ENCODE assay signal across 10 mouse cellular contexts in the genomic region with DNA sequence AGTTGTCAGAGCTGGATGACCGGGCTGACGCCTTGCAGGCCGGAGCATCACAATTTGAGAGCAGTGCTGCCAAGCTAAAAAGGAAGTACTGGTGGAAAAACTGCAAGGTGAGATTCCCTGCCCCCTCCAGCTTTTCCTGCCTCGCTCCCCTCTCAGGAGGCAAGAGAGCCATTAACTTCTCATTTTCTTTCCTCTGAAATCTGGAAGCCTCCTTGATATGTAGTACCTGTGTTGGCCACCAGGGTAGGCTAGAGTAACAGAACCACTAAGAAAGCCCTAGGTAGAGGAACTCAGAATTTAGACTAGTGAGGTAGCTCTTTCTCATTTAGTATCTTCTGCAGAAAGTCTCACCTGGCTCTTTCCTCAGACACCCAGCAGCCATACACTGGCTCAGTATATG. TPM values are rescaled to one million over a fixed set of nuclear protein-coding genes. Genes with fewer than 3 reads are reported as not detected.
DNase-seq lines count a peak whose midpoint lies in the region; ATAC-seq and TF ChIP-seq lines count a peak whose summit lies in the region.
"Had no signal": no experiment of that assay in that cellular context is flagged by ENCODE, and none has a peak within 500 bp of the region (broad histone marks: within the 10 kb centered on the region; RNA-seq: fewer than 3 reads in every experiment).

No protein-coding gene starts in this region.

- no peak overlapping the region for H3K27ac ChIP-seq in heart, embryonic 12.5 days (ENCODE audit: poor library complexity, severe bottlenecking)
- no peak overlapping the region for H3K27ac ChIP-seq in embryonic facial prominence, embryonic 10.5 days (replicated peaks)
- no peak overlapping the region for H3K27ac ChIP-seq in midbrain, postnatal 0 days (ENCODE audit: low read depth, low read length)
- peak overlapping the region; percentile 89 for H3K27ac ChIP-seq in thymus, adult 2 months (ENCODE audit: control insufficient read depth, insufficient read depth, low read length)
- H3K27ac ChIP-seq: embryonic facial prominence, embryonic 12.5 days; liver, embryonic 15.5 days had no signal

- peak; percentile 90 for TF ChIP-seq CTCF in midbrain, postnatal 0 days (IDR thresholded peaks at IDR 0.05)
- TF ChIP-seq CTCF in thymus, adult 2 months (IDR thresholded peaks at IDR 0.05; ENCODE audit: borderline replicate concordance, control insufficient read depth, extremely low read depth, insufficient read depth, low read length, poor library complexity), result no peak

- H3K27me3 ChIP-seq in heart, embryonic 12.5 days (replicated peaks), result peaks cover 2% of the 10 kb centered on the region
- peaks cover 17% of the 10 kb centered on the region for H3K27me3 ChIP-seq in embryonic facial prominence, embryonic 10.5 days (replicated peaks; ENCODE audit: low read depth, poor library complexity, severe bottlenecking)
- H3K27me3 ChIP-seq in midbrain, postnatal 0 days (ENCODE audit: insufficient read depth, low read length), result no peaks in the 10 kb centered on the region
- no peaks in the 10 kb centered on the region for H3K27me3 ChIP-seq in thymus, adult 2 months (ENCODE audit: control insufficient read depth, insufficient read depth, low read length)

- H3K4me1 ChIP-seq in heart, embryonic 12.5 days (replicated peaks), result peaks cover 10% of the 10 kb centered on the region
- H3K4me1 ChIP-seq in embryonic facial prominence, embryonic 10.5 days, result peaks cover 11% of the 10 kb centered on the region
- 0 out of 2 replicates have a peak, but pooled peaks cover 6% of the 10 kb centered on the region for H3K4me1 ChIP-seq in midbrain, postnatal 0 days (ENCODE audit: insufficient read depth, low read length)
- peaks cover 56% of the 10 kb centered on the region for H3K4me1 ChIP-seq in thymus, adult 2 months (replicated peaks; ENCODE audit: control insufficient read depth, insufficient read depth, low read length)

- DNase-seq in heart, adult 18-20 months, result peak; percentile 69 to 81
- DNase-seq in A20 (ENCODE audit: low read depth, low spot score) (peak; percentile 82), ZHBTc4 (ENCODE audit: low read depth, low spot score) (peak; percentile 81)
- peak; percentile 39 for DNase-seq in embryonic facial prominence, embryonic 10.5 days (ENCODE audit: low spot score)
- DNase-seq in layer of hippocampus, adult 9-10 months (ENCODE audit: low spot score), result peak; percentile 79
- peak; percentile 71 for DNase-seq in midbrain, postnatal 0 days (ENCODE audit: low spot score)
- peak; percentile 85 for DNase-seq in thymus, adult 2 months

- no peak for ATAC-seq in heart, embryonic 12.5 days (ENCODE audit: insufficient number of reproducible peaks, low FRiP score)
- ATAC-seq in midbrain, postnatal 0 days (ENCODE audit: low FRiP score), result no peak

- no peaks in the 10 kb centered on the region for H3K9me3 ChIP-seq in heart, embryonic 12.5 days (replicated peaks)
- H3K9me3 ChIP-seq in embryonic facial prominence, embryonic 10.5 days, result no peaks in the 10 kb centered on the region
- no peaks in the 10 kb centered on the region for H3K9me3 ChIP-seq in midbrain, postnatal 0 days (ENCODE audit: low read length)
- H3K9me3 ChIP-seq: embryonic facial prominence, embryonic 12.5 days; liver, embryonic 15.5 days had no signal

- 73% methylated on average over 4 of the region's 4 CpGs for WGBS in heart, embryonic 12.5 days
- 80% methylated on average over 4 of the region's 4 CpGs for WGBS in embryonic facial prominence, embryonic 10.5 days
- WGBS in midbrain, postnatal 0 days, result 89% methylated on average over 4 of the region's 4 CpGs
- WGBS in thymus, adult 2 months, result 60% methylated on average over 4 of the region's 4 CpGs

- no peak overlapping the region for H3K9ac ChIP-seq in heart, embryonic 12.5 days
- no peak overlapping the region for H3K9ac ChIP-seq in midbrain, postnatal 0 days (replicated peaks; ENCODE audit: low read length, poor library complexity, severe bottlenecking)
- H3K9ac ChIP-seq: embryonic facial prominence, embryonic 12.5 days; liver, embryonic 15.5 days had no signal

- no peak overlapping the region for H3K4me3 ChIP-seq in heart, embryonic 12.5 days
- no peak overlapping the region for H3K4me3 ChIP-seq in embryonic facial prominence, embryonic 10.5 days
- no peak overlapping the region for H3K4me3 ChIP-seq in midbrain, postnatal 0 days (ENCODE audit: low read depth, low read length)
- H3K4me3 ChIP-seq in thymus, adult 2 months (ENCODE audit: control insufficient read depth, insufficient read depth, low read length), result peak overlapping the region; percentile 20
- H3K4me3 ChIP-seq: embryonic facial prominence, embryonic 12.5 days; liver, embryonic 15.5 days had no signal

- H3K4me2 ChIP-seq in heart, embryonic 12.5 days, result no peak overlapping the region
- no peak overlapping the region for H3K4me2 ChIP-seq in midbrain, postnatal 0 days (ENCODE audit: low read depth, low read length, poor library complexity, severe bottlenecking)
- H3K4me2 ChIP-seq: embryonic facial prominence, embryonic 12.5 days; liver, embryonic 15.5 days had no signal

- no peak for TF ChIP-seq POLR2A in thymus, adult 2 months (IDR thresholded peaks at IDR 0.05; ENCODE audit: control insufficient read depth, extremely low read depth, insufficient read depth, low read length, poor library complexity)

- peaks cover 8% of the 10 kb centered on the region for H3K36me3 ChIP-seq in heart, embryonic 12.5 days
- H3K36me3 ChIP-seq in embryonic facial prominence, embryonic 10.5 days (replicated peaks), result no peaks in the 10 kb centered on the region
- H3K36me3 ChIP-seq in midbrain, postnatal 0 days (ENCODE audit: insufficient read depth, low read length), result peaks cover 13% of the 10 kb centered on the region
- peaks cover 50% of the 10 kb centered on the region for H3K36me3 ChIP-seq in thymus, adult 2 months (ENCODE audit: control insufficient read depth, insufficient read depth, low read length)
- H3K36me3 ChIP-seq: embryonic facial prominence, embryonic 12.5 days had no signal

RNA-seq across cellular contexts. Expression of a gene that starts 3.6 kb away (rescaled TPM):
- 1 to 10 TPM; 5.0 to 7.8 TPM for total RNA-seq in heart, adult 18-20 months (2021)
- polyA plus RNA-seq in heart, embryonic 12.5 days (2016; fragmentation: Nextera tagmentation; extraction: Ambion mirVana), result 4.2 and 4.3 TPM in 2 replicates
- polyA plus RNA-seq in embryonic facial prominence, embryonic 10.5 days (2016; fragmentation: Nextera tagmentation; extraction: Ambion mirVana), result 2.6 and 3.1 TPM in 2 replicates
- 42.7 and 47.6 TPM in 2 replicates for total RNA-seq in midbrain, postnatal 0 days (2014; rRNA removed)
- polyA plus RNA-seq in midbrain, postnatal 0 days (2015; fragmentation: Nextera tagmentation; extraction: Ambion mirVana), result 40.5 and 46.0 TPM in 2 replicates
- 372 and 423 TPM in 2 replicates for polyA plus RNA-seq in thymus, adult 2 months (2012; rRNA removed)

RNA-seq across cellular contexts. Expression of a gene that starts 12.7 kb away (rescaled TPM):
- total RNA-seq in heart, adult 18-20 months (2021), result 1 to 10 TPM; 5.7 to 6.1 TPM
- 3.1 and 3.3 TPM in 2 replicates for polyA plus RNA-seq in heart, embryonic 12.5 days (2016; fragmentation: Nextera tagmentation; extraction: Ambion mirVana)
- 0.98 and 1.6 TPM in 2 replicates for polyA plus RNA-seq in embryonic facial prominence, embryonic 10.5 days (2016; fragmentation: Nextera tagmentation; extraction: Ambion mirVana)
- 4.7 and 6.2 TPM in 2 replicates for total RNA-seq in midbrain, postnatal 0 days (2014; rRNA removed)
- polyA plus RNA-seq in midbrain, postnatal 0 days (2015; fragmentation: Nextera tagmentation; extraction: Ambion mirVana), result 9.0 and 9.7 TPM in 2 replicates
- 64.2 and 67.6 TPM in 2 replicates for polyA plus RNA-seq in thymus, adult 2 months (2012; rRNA removed)

RNA-seq across cellular contexts. Expression of a gene that starts 17.8 kb away (rescaled TPM):
- 1 to 10 TPM in 1 of 2 experiments, not detected in 1; 1.7 TPM for total RNA-seq in heart, adult 18-20 months (2021)
- 0.96 and 2.0 TPM in 2 replicates for polyA plus RNA-seq in heart, embryonic 12.5 days (2016; fragmentation: Nextera tagmentation; extraction: Ambion mirVana)
- polyA plus RNA-seq in embryonic facial prominence, embryonic 10.5 days (2016; fragmentation: Nextera tagmentation; extraction: Ambion mirVana), result 0.95 and 0.98 TPM in 2 replicates
- total RNA-seq in midbrain, postnatal 0 days (2014; rRNA removed), result not detected in 2 replicates
- polyA plus RNA-seq in midbrain, postnatal 0 days (2015; fragmentation: Nextera tagmentation; extraction: Ambion mirVana), result 0.70 TPM in 1 of 2 replicates, not detected in the other
- 1,056 and 1,075 TPM in 2 replicates for polyA plus RNA-seq in thymus, adult 2 months (2012; rRNA removed)

RNA-seq across cellular contexts. Expression of a gene that starts 27.4 kb away (rescaled TPM):
- 100 to 1,000 TPM; 316 to 366 TPM for total RNA-seq in heart, adult 18-20 months (2021)
- polyA plus RNA-seq in heart, embryonic 12.5 days (2016; fragmentation: Nextera tagmentation; extraction: Ambion mirVana), result 217 and 218 TPM in 2 replicates
- 207 and 214 TPM in 2 replicates for polyA plus RNA-seq in embryonic facial prominence, embryonic 10.5 days (2016; fragmentation: Nextera tagmentation; extraction: Ambion mirVana)
- total RNA-seq in midbrain, postnatal 0 days (2014; rRNA removed), result 23.3 and 48.2 TPM in 2 replicates
- 136 and 145 TPM in 2 replicates for polyA plus RNA-seq in midbrain, postnatal 0 days (2015; fragmentation: Nextera tagmentation; extraction: Ambion mirVana)
- polyA plus RNA-seq in thymus, adult 2 months (2012; rRNA removed), result 68.1 and 70.7 TPM in 2 replicates

RNA-seq across cellular contexts. Expression of a gene that starts 27.5 kb away (rescaled TPM):
- 10 to 100 TPM; 12.2 to 15.6 TPM for total RNA-seq in heart, adult 18-20 months (2021)
- polyA plus RNA-seq in heart, embryonic 12.5 days (2016; fragmentation: Nextera tagmentation; extraction: Ambion mirVana), result 99.0 and 112 TPM in 2 replicates
- polyA plus RNA-seq in embryonic facial prominence, embryonic 10.5 days (2016; fragmentation: Nextera tagmentation; extraction: Ambion mirVana), result 261 and 263 TPM in 2 replicates
- total RNA-seq in midbrain, postnatal 0 days (2014; rRNA removed), result 29.8 and 33.7 TPM in 2 replicates
- 18.4 and 21.0 TPM in 2 replicates for polyA plus RNA-seq in midbrain, postnatal 0 days (2015; fragmentation: Nextera tagmentation; extraction: Ambion mirVana)
- 430 and 598 TPM in 2 replicates for polyA plus RNA-seq in thymus, adult 2 months (2012; rRNA removed)

Comparison
In these comparisons a context has a peak if more than half of its experiments do, and no peak if none do; other contexts are left out.
1. RNA of a gene that starts 17.8 kb away (polyA plus RNA-seq): 1,056 to 1,075 TPM in thymus, adult 2 months; 0.96 to 2.0 TPM in heart, embryonic 12.5 days, 0.95 to 0.98 TPM in embryonic facial prominence, embryonic 10.5 days and 0.70 TPM in midbrain, postnatal 0 days; every median in the first group is over 100 times any median in the second.
2. Peak in every context shown above with its lines, with median percentiles within 50 percentile points of each other: DNase-seq.